Mouse (Mus musculus) bone marrow macrophage, adult 2 months (primary cell): ENCODE measurements around the gene Ralgapa2. TPM values are rescaled to one million over a fixed set of nuclear protein-coding genes. Genes with fewer than 3 reads are reported as not detected.

ENCODE experiments used
- H3K27ac ChIP-seq: 2 replicates; pipeline ENCODE4 v1.5.1; 2012; ENCODE audit warnings: low read depth, low read length; ENCODE audit not compliant: insufficient read depth
- H3K4me1 ChIP-seq: 2 replicates; pipeline ENCODE4 v1.6.1; 2012; ENCODE audit warnings: low read length; ENCODE audit not compliant: control insufficient read depth, insufficient read depth
- H3K4me3 ChIP-seq: 2 replicates; pipeline ENCODE4 v1.5.1; 2012; ENCODE audit warnings: mild to moderate bottlenecking, low read length, moderate library complexity; ENCODE audit not compliant: insufficient read depth
- CTCF ChIP-seq: IDR thresholded peaks from 2 replicates; pipeline ENCODE4 v1.5.1; 2012; ENCODE audit warnings: low read depth, mild to moderate bottlenecking, low read length, moderate library complexity
- POLR2A ChIP-seq: IDR thresholded peaks from 2 replicates; pipeline ENCODE4 v1.6.1; 2012; ENCODE audit warnings: mild to moderate bottlenecking, low read depth, low read length, borderline replicate concordance
- polyA plus RNA-seq: library from polyadenylated mRNA; stranded (reverse); fragments of >200 nt; gene quantifications from 2 replicates; pipeline ENCODE4 v1.2.4, GENCODE M21; 2012; ENCODE audit not compliant: missing spikeins, insufficient read depth, insufficient read length

The Ralgapa2 gene
- polyA plus RNA-seq, 1 experiment = 9.1 TPM

DNA sequence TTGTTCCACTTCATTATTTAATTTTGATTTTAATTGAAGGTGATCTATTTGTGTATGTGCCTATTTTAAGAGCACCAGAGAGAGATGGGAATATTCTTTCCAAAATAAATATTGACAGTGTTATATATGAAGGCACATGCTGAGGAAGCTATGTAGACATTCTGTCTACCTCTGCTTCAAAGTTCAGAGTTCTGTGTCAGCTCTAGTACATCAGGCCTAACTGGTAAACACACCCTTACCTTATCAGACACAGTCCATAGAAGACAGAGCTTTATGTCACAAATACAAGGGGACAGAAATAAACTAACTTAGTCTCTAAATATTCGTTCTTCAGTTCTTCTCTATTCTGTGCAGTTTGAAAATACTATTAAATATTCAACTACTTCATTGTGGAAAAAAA is 12.1 kb downstream of the Ralgapa2 start:
- no peak overlapping the region for H3K27ac ChIP-seq
- H3K4me3 ChIP-seq = no peak overlapping the region
- TF ChIP-seq CTCF = no peak
- no peak for TF ChIP-seq POLR2A
- H3K4me1 ChIP-seq = peaks cover 25% of the 10 kb centered on the region

DNA sequence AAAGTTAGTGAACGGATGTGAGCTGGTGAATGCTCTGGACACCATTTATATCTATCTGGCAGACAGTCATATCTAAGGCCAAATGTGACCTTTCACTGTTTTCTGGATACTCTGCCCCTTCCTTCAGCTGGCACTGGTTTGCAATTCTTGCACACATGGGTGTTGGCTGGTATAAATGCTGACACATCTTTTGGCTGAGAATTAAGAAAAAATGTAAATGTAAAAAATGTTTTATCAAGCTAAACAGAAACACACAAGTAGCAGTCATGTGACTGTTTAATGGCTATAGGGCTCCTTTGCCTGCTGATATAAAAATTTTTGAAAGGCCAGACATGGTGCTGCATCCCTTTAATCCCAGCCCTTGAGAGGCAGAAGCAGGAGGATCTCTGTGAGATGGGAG is 13.0 kb downstream of the Ralgapa2 start:
- Histone ChIP-seq H3K4me3 (no peak overlapping the region), H3K27ac (no peak overlapping the region), H3K4me1 (peaks cover 30% of the 10 kb centered on the region)
- TF ChIP-seq POLR2A (no peak), CTCF (no peak)

GRCm38 (mm10) chr2:146498298-146498697 is 13.8 kb downstream of the Ralgapa2 start:
- Histone ChIP-seq H3K27ac (no peak overlapping the region), H3K4me3 (no peak overlapping the region), H3K4me1 (peaks cover 31% of the 10 kb centered on the region)
- TF ChIP-seq CTCF (no peak), POLR2A (no peak)

DNA sequence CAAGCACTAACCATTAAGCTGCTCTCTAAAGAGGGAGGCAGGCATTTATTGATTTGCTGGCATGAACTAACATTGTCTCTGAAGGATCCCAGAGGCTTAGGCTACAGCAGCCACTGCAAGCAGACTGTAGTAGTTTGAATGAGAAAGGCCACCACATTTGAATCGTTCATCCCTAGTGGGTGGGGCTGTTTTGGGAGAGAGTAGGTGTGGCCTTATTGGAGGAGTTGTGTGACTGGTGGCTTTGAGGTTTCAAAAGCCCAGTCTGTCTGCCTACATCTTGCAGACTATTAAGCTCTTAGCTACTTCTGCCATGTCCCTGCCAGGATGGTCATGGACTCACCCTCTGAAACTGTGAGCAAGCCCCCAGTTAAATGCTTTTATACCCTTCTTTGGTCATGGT is 15.1 kb downstream of the Ralgapa2 start:
- TF ChIP-seq POLR2A (no peak), CTCF (no peak)
- H3K4me3 ChIP-seq = no peak overlapping the region
- H3K27ac ChIP-seq = no peak overlapping the region
- peaks cover 24% of the 10 kb centered on the region for H3K4me1 ChIP-seq

DNA sequence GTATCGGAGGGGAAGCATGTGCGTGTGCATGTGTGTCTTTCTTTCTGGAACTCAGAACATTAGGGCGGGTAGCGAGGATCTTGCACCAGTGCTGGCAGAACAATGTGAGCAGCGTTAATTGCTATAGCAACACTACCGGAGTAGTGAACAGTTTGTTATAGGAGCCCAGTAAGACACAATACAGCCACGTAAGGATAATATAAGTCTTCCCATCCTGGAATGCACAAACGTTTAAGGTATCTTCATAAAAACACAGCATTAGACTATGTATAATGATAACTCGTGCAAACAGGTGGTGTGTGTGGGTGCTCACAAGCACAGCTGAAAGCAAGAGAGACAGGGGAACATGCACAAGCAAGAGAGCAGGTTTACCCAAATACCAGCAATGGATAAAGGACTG is 16.4 kb downstream of the Ralgapa2 start:
- Histone ChIP-seq H3K27ac (no peak overlapping the region), H3K4me3 (no peak overlapping the region), H3K4me1 (peaks cover 30% of the 10 kb centered on the region)
- TF ChIP-seq CTCF = no peak
- TF ChIP-seq POLR2A = no peak

DNA sequence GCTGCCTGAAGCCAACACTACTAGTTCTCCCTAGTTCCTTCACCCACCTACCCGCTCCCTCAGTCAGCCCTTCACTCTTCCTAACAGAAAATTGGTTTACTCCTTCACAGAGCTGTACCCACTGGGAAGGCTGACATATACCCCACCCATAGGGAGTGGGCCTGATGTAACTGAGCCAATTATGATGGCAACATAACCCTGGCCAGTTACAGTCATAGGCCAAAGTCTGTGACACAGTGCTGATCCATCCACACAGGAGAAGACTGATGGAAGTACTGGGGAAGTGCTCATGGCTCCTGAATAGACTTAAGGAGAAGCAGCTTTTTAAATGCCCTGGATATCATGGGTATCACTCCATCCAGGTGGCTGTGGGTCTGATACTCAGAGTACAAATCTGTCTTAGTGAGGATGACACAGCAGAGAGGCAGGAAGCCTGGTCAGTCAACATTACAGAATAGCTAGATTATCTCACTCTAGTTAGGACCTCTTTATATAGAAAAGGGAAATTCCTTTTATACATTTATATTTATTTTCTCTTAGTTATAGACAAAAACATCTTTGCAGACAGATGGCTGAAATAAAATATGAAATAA is 18.7 kb downstream of the Ralgapa2 start:
- Histone ChIP-seq H3K4me3 (no peak overlapping the region), H3K27ac (no peak overlapping the region), H3K4me1 (peaks cover 31% of the 10 kb centered on the region)
- no peak for TF ChIP-seq CTCF
- TF ChIP-seq POLR2A = no peak

GRCm38 (mm10) chr2:146491830-146492610 is 20.1 kb downstream of the Ralgapa2 start:
- no peak for TF ChIP-seq CTCF
- TF ChIP-seq POLR2A = no peak
- Histone ChIP-seq H3K4me3 (no peak overlapping the region), H3K4me1 (peaks cover 32% of the 10 kb centered on the region), H3K27ac (no peak overlapping the region)

DNA sequence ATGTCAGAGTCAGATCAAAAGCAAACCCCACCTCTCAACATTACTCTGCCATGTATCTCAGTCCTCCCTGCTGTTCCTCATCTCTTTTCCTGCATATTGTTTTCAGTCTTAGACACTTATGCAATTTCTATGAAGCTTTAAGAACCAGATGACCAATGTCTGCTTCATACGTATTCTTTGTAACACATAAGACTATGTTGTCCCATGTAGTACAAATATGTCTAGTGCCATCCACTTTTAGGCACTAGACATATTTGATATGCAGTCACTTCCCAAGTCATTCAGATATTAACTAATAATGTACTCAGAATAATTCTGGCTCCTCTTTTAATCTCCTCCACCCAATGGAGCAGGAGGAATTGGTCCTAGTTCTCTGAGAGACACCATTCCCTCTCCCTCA is 21.2 kb downstream of the Ralgapa2 start:
- Histone ChIP-seq H3K27ac (no peak overlapping the region), H3K4me3 (no peak overlapping the region), H3K4me1 (peaks cover 37% of the 10 kb centered on the region)
- TF ChIP-seq CTCF (no peak), POLR2A (no peak)

DNA sequence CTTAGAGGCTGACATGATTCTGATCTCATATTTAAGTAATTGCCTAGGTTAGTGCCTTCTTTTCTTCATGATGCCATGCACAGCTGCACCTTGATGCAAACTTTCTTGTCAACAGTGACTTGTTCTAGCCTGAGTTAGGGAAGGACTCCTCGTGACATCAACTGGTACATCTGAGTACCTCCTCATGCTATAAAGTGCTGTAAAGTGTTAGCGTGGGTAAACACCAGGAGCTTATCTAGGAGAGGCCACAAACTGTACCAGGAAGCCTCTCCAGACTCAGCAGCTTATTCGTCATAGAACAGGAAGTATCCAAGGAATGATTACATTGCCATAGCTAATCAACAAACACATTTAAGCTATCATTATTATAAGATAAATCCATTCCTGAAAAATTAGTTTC is 23.9 kb downstream of the Ralgapa2 start:
- H3K4me3 ChIP-seq = no peak overlapping the region
- H3K27ac ChIP-seq = no peak overlapping the region
- TF ChIP-seq CTCF (no peak), POLR2A (no peak)
- peaks cover 43% of the 10 kb centered on the region for H3K4me1 ChIP-seq

DNA sequence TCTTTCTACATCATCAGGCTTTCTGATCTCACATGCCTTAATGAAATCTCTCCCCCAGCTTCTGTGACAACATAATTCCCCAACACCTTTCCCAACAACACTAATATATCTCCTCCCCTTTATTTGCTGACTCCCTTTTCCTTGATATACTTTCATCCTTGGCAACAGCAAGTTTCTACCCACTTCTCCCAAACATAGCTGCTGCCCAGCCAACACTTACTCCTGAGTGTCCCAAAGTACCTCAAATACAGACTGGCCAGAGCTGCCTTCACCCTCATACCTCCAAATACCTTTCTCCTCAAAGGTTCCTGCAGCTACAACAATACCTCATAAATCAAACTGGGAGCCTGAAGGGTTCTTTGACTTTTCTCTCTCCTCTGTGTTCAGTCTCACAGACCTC is 29.3 kb downstream of the Ralgapa2 start:
- H3K27ac ChIP-seq = no peak overlapping the region
- peaks cover 31% of the 10 kb centered on the region for H3K4me1 ChIP-seq
- TF ChIP-seq CTCF (no peak), POLR2A (no peak)
- H3K4me3 ChIP-seq = no peak overlapping the region
